Mouse (Mus musculus): ENCODE measurements around the gene Olfr160. TPM values are rescaled to one million over a fixed set of nuclear protein-coding genes. Genes with fewer than 3 reads are reported as not detected.

Olfr160 gene
- polyA plus RNA-seq, 1 experiment from 2014 or later = not detected

DNA sequence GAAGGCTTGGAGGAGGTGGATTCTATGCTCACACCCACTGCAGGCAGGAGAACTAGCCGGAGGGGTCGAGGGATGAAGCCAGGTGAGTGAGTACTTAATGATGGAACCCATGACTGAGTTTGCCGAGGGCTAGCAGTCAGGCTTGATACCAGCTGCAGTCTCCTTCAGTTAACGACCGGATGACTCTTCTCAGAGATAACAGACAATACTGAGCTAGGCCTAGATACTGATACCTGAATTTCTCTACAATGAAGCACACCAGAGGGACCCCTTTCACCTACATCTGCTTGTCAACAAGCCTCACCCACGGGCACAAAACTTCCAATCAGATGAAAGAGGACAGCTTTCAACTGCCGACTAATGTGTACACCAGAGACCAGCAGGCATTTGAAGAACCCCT is 50.0 kb downstream of the Olfr160 start:
- no peaks in the 10 kb centered on the region for H3K4me1 ChIP-seq (ENCODE audit: control insufficient read depth, insufficient read depth, low read length)
- H3K27me3 ChIP-seq (ENCODE audit: control insufficient read depth, insufficient read depth, low read length) = 0 out of 2 replicates have a peak, but pooled peaks cover 2% of the 10 kb centered on the region
- H3K4me3 ChIP-seq (ENCODE audit: low read depth, low read length) = no peak overlapping the region
- H3K9me3 ChIP-seq (ENCODE audit: control insufficient read depth, low read depth, low read length) = no peaks in the 10 kb centered on the region
- 67% methylated on average over 7 of the region's 7 CpGs for WGBS
- no peaks in the 10 kb centered on the region for H3K36me3 ChIP-seq (ENCODE audit: control insufficient read depth, insufficient read depth, low read length)
- H3K27ac ChIP-seq (ENCODE audit: low read length) = no peak overlapping the region
- no peak for ATAC-seq (ENCODE audit: insufficient number of reproducible peaks, insufficient read depth, low FRiP score, low read depth)
- no peak overlapping the region for H3K9ac ChIP-seq (replicated peaks; ENCODE audit: low read depth, low read length)
- no peak overlapping the region for H3K4me2 ChIP-seq (replicated peaks; ENCODE audit: low read depth, low read length)

GRCm38 (mm10) chr9:37664604-37665003 is 51.4 kb downstream of the Olfr160 start:
- H3K9ac ChIP-seq (replicated peaks; ENCODE audit: low read depth, low read length) = no peak overlapping the region
- H3K4me2 ChIP-seq (replicated peaks; ENCODE audit: low read depth, low read length) = no peak overlapping the region
- WGBS = 55% methylated on average over 2 of the region's 2 CpGs
- ATAC-seq (ENCODE audit: insufficient number of reproducible peaks, insufficient read depth, low FRiP score, low read depth) = no peak
- 0 out of 2 replicates have a peak, but pooled peaks cover 2% of the 10 kb centered on the region for H3K27me3 ChIP-seq (ENCODE audit: control insufficient read depth, insufficient read depth, low read length)
- no peaks in the 10 kb centered on the region for H3K9me3 ChIP-seq (ENCODE audit: control insufficient read depth, low read depth, low read length)
- H3K27ac ChIP-seq (ENCODE audit: low read length) = no peak overlapping the region
- no peaks in the 10 kb centered on the region for H3K36me3 ChIP-seq (ENCODE audit: control insufficient read depth, insufficient read depth, low read length)
- H3K4me1 ChIP-seq (ENCODE audit: control insufficient read depth, insufficient read depth, low read length) = no peaks in the 10 kb centered on the region
- no peak overlapping the region for H3K4me3 ChIP-seq (ENCODE audit: low read depth, low read length)

DNA sequence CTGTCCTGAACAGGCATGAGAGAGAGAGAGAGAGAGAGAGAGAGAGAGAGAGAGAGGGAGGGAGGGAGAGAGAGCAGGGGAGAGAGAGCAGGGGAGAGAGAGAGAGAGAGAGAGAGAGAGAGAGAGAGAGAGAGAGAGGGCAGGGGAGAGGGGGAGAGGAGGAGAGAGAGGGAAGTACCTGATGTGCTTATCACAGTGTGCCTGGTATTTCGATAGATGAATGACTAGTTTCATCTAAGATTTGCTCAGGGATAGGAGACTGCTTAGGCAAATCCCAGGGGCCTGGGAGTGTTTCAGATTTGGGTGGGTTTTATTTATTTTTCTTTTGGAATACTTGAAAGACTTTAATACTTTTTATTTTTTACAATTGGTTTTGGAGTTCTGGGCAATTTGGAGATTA is 52.8 kb downstream of the Olfr160 start:
- no peak overlapping the region for H3K4me3 ChIP-seq (ENCODE audit: low read depth, low read length)
- no peak for ATAC-seq (ENCODE audit: insufficient number of reproducible peaks, insufficient read depth, low FRiP score, low read depth)
- no peaks in the 10 kb centered on the region for H3K4me1 ChIP-seq (ENCODE audit: control insufficient read depth, insufficient read depth, low read length)
- no peak overlapping the region for H3K27ac ChIP-seq (ENCODE audit: low read length)
- no peaks in the 10 kb centered on the region for H3K9me3 ChIP-seq (ENCODE audit: control insufficient read depth, low read depth, low read length)
- no peaks in the 10 kb centered on the region for H3K36me3 ChIP-seq (ENCODE audit: control insufficient read depth, insufficient read depth, low read length)
- WGBS = 54% methylated on average over 1 of the region's 1 CpGs
- H3K27me3 ChIP-seq (ENCODE audit: control insufficient read depth, insufficient read depth, low read length) = 0 out of 2 replicates have a peak, but pooled peaks cover 2% of the 10 kb centered on the region
- no peak overlapping the region for H3K4me2 ChIP-seq (replicated peaks; ENCODE audit: low read depth, low read length)
- H3K9ac ChIP-seq (replicated peaks; ENCODE audit: low read depth, low read length) = no peak overlapping the region

- Histone ChIP-seq H3K4me1 (ENCODE audit: control insufficient read depth, insufficient read depth, low read length) (peaks cover 5% of the 10 kb centered on the region; the same call in 1 of the 2 replicates), H3K27me3 (ENCODE audit: control insufficient read depth, insufficient read depth, low read length) (no peaks in the 10 kb centered on the region), H3K9me3 (ENCODE audit: control insufficient read depth, low read depth, low read length) (no peaks in the 10 kb centered on the region), H3K4me3 (ENCODE audit: low read depth, low read length) (no peak overlapping the region), H3K36me3 (ENCODE audit: control insufficient read depth, insufficient read depth, low read length) (peaks cover 2% of the 10 kb centered on the region; the same call in 1 of the 2 replicates), H3K9ac (replicated peaks; ENCODE audit: low read depth, low read length) (no peak overlapping the region), H3K27ac (ENCODE audit: low read length) (no peak overlapping the region), H3K4me2 (replicated peaks; ENCODE audit: low read depth, low read length) (no peak overlapping the region)
- no peak for ATAC-seq (ENCODE audit: insufficient number of reproducible peaks, insufficient read depth, low FRiP score, low read depth)
- 79% methylated on average over 6 of the region's 6 CpGs for WGBS
Measured at GRCm38 (mm10) chr9:37659413-37659812, 56.6 kb downstream of the Olfr160 start.

Other genes starting within 250 kb of the Olfr160 start
- gene Msantd2, start 226.9 kb downstream of the Olfr160 start, polyA plus RNA-seq (2014; fragmentation: Nextera tagmentation; extraction: Ambion mirVana) = 33.2 and 38.9 TPM in 2 replicates
- gene Esam, start 188.2 kb downstream of the Olfr160 start, polyA plus RNA-seq (2014; fragmentation: Nextera tagmentation; extraction: Ambion mirVana) = 57.9 and 58.3 TPM in 2 replicates
- gene Vsig2, start 177.0 kb downstream of the Olfr160 start, polyA plus RNA-seq (2014; fragmentation: Nextera tagmentation; extraction: Ambion mirVana) = 44.3 and 56.9 TPM in 2 replicates
- 4.7 and 5.7 TPM in 2 replicates for gene Nrgn, start 163.3 kb downstream of the Olfr160 start, polyA plus RNA-seq (2014; fragmentation: Nextera tagmentation; extraction: Ambion mirVana)
- gene Siae, start 160.6 kb downstream of the Olfr160 start, polyA plus RNA-seq (2014; fragmentation: Nextera tagmentation; extraction: Ambion mirVana) = 12.7 and 14.0 TPM in 2 replicates
- gene Spa17, start 102.5 kb downstream of the Olfr160 start, polyA plus RNA-seq (2014; fragmentation: Nextera tagmentation; extraction: Ambion mirVana) = 5.3 and 7.4 TPM in 2 replicates
- gene Tbrg1, start 58.9 kb downstream of the Olfr160 start, polyA plus RNA-seq (2014; fragmentation: Nextera tagmentation; extraction: Ambion mirVana) = 161 and 166 TPM in 2 replicates
- gene Panx3, start 47.0 kb downstream of the Olfr160 start, polyA plus RNA-seq (2014; fragmentation: Nextera tagmentation; extraction: Ambion mirVana) = not detected in 2 replicates
- not detected in 2 replicates for gene Olfr874, start 28.9 kb upstream of the Olfr160 start, polyA plus RNA-seq (2014; fragmentation: Nextera tagmentation; extraction: Ambion mirVana)
- not detected in 2 replicates for gene Olfr875, start 55.6 kb upstream of the Olfr160 start, polyA plus RNA-seq (2014; fragmentation: Nextera tagmentation; extraction: Ambion mirVana)
- not detected in 2 replicates for gene Olfr876, start 86.8 kb upstream of the Olfr160 start, polyA plus RNA-seq (2014; fragmentation: Nextera tagmentation; extraction: Ambion mirVana)
- gene Olfr877, start 138.0 kb upstream of the Olfr160 start, polyA plus RNA-seq (2014; fragmentation: Nextera tagmentation; extraction: Ambion mirVana) = not detected in 2 replicates
- not detected in 2 replicates for gene Olfr145, start 180.5 kb upstream of the Olfr160 start, polyA plus RNA-seq (2014; fragmentation: Nextera tagmentation; extraction: Ambion mirVana)
- gene Olfr878, start 201.6 kb upstream of the Olfr160 start, polyA plus RNA-seq (2014; fragmentation: Nextera tagmentation; extraction: Ambion mirVana) = not detected in 2 replicates